Mouse (Mus musculus): ENCODE measurements around the gene Cenpe.

- TF ChIP-seq CTCF (IDR thresholded peaks at IDR 0.05; ENCODE audit: low read depth, low read length) (no peak), GATA1 (IDR thresholded peaks at IDR 0.05; ENCODE audit: borderline replicate concordance, low read length) (no peak), POLR2AphosphoS5 (IDR thresholded peaks at IDR 0.05; ENCODE audit: insufficient replicate concordance, low read depth, low read length) (no peak), TAL1 (conservative IDR thresholded peaks at IDR 0.05; ENCODE audit: low read depth, low read length) (no peak)
These were observed 100.7 kb downstream of the Cenpe start for GRCm38 (mm10) chr3:135312916-135313491.

Data from G1E (cell line).